Mouse (Mus musculus) E14TG2a.4 (cell line): ENCODE results near the gene Ninj1.

Experiments
- CTCF ChIP-seq: conservative IDR thresholded peaks from 2 replicates; pipeline ENCODE4 v1.5.1; 2014; ENCODE audit warnings: low read length
- NANOG ChIP-seq: IDR thresholded peaks from 2 replicates; pipeline ENCODE4 v1.6.1; 2014; ENCODE audit warnings: borderline replicate concordance, low read length, mixed read lengths

DNA sequence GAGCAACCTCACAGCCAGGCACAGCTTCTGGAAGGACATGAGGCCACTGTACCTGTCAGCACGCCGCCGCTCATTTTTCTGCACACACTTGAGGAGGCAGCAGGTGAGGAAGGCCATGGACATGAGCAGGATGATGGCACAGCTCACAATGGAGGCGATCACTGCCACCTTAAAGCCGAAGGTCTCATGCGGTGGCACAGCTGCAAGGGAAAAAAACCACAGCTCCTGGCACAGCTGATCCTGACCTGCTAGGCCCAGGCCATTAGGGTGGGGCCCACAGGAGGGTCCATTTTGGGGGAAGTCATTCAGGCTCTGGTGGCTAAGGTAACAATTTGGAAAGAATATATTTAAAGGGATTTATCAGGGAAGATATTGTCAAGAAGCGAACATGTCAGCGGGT, 51.5 kb downstream of the Ninj1 start:
- TF ChIP-seq NANOG (no peak), CTCF (no peak)
